Mouse (Mus musculus): ENCODE measurements around the gene Pde4d. TPM values are rescaled to one million over a fixed set of nuclear protein-coding genes. Genes with fewer than 3 reads are reported as not detected.

Pde4d gene
- polyA plus RNA-seq, 1 experiment from 2014 or later, result 29.2 TPM

DNA sequence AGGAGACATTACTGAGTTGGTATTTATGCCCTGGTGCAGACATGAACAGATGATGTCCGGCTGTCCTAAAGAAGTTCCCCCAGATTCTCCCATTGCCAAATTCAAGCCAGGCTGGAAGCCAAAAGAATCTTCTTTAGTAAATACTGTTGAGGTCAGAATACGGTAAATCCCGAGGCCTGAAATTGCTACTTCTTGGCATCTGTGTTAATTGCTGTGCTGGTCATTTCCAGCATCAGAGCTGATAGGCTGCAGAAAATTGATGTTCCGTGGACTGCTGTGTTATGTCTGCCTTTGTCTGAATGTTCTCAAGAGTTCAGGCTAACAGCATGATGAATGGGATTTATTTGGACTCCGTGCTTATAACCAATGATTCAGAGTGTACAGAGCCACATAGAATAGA lies 1127.7 kb downstream of the Pde4d start:
- Histone ChIP-seq H3K9me3 (ENCODE audit: control insufficient read depth, low read length) (no peaks in the 10 kb centered on the region), H3K9ac (ENCODE audit: low read length) (no peak overlapping the region), H3K4me3 (ENCODE audit: control insufficient read depth in 1 of 2, insufficient read depth in 1 of 2, low read depth in 1 of 2, low read length in 2 of 2) (no peak overlapping the region), H3K27me3 (ENCODE audit: control insufficient read depth, insufficient read depth, low read length) (no peaks in the 10 kb centered on the region), H3K36me3 (ENCODE audit: control insufficient read depth, insufficient read depth, low read length) (no peaks in the 10 kb centered on the region), H3K4me2 (ENCODE audit: low read length) (no peak overlapping the region), H3K4me1 (ENCODE audit: control insufficient read depth in 2 of 2, insufficient read depth in 2 of 2, low read length in 2 of 2) (0 out of 4 replicates have a peak, but pooled peaks cover 0 to 8% of the 10 kb centered on the region in 2 experiments), H3K27ac (replicated peaks in 1 of 2; ENCODE audit: control insufficient read depth in 1 of 2, insufficient read depth in 1 of 2, low read depth in 2 of 2, low read length in 2 of 2) (no peak overlapping the region)
- 78% methylated on average over 5 of the region's 5 CpGs for WGBS
- ATAC-seq (ENCODE audit: insufficient number of reproducible peaks, insufficient read depth, low FRiP score, low read depth), result no peak

DNA sequence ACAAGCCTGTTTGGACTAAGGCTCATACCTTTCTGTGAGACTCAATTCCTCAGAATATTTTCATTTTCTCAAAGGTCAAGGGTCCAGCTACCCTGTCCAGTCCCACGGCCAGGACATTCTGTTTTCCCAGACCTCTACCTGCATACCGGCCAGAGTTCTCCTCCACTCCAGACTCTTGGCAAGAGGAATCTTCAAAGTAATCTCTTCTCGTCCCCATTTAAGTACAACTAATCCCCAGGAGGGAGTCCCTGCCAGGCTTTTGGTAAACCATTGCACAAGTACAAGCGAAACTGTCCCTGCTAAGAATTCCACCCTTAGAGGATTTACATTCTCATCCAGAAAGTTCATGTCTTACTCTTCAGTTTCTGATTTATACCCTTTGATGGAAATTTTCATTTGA lies 1128.2 kb downstream of the Pde4d start:
- ATAC-seq (ENCODE audit: insufficient number of reproducible peaks, insufficient read depth, low FRiP score, low read depth), result no peak

DNA sequence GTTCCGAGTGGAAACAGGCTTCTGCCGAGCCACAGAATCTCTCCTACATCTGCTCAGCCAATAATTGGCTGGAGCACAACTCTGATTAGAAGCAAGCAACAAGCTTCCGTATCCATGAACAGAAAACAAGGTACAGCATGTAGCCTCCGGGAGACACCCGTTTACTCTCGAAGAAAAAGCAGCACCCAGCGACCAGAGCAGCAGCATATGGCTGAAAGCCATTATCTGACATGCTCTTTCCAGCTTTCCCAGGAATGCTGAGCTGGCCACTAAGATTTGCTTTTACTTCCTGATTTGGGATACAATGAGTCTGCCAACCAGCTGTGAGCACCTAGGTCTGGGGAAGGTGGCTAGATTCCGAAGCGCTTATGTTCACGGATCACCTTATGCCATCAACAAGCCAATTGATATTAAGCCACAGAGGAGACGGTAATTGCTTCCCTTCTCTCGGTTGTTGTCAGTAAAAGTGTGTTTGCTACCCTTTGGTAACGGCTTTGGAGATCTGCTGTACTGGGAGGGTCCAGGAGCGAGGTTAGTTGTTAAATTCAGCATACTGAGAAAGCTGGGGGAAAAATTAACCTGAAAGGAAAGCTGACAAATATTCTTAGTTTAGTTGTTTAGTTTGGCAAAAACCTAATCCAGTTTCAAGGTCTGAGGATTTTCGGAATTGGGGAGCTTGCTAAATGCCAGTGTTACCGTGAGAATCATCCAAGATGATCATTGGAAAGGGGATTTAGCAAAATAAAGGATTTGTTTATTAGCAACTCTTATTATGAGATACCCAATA lies 1131.7 kb downstream of the Pde4d start:
- peak overlapping the region; percentile 54 for H3K4me2 ChIP-seq (ENCODE audit: low read length)
- WGBS, result 57% methylated on average over 16 of the region's 16 CpGs
- no peak for ATAC-seq (ENCODE audit: insufficient number of reproducible peaks, insufficient read depth, low FRiP score, low read depth)

More for the DNA sequence above, 1128.2 kb downstream of the Pde4d start:
- Histone ChIP-seq H3K4me2 (ENCODE audit: low read length) (no peak overlapping the region), H3K27me3 (ENCODE audit: control insufficient read depth, insufficient read depth, low read length) (no peaks in the 10 kb centered on the region), H3K9ac (ENCODE audit: low read length) (no peak overlapping the region), H3K9me3 (ENCODE audit: control insufficient read depth, low read length) (no peaks in the 10 kb centered on the region), H3K4me3 (ENCODE audit: control insufficient read depth in 1 of 2, insufficient read depth in 1 of 2, low read depth in 1 of 2, low read length in 2 of 2) (no peak overlapping the region), H3K27ac (replicated peaks in 1 of 2; ENCODE audit: control insufficient read depth in 1 of 2, insufficient read depth in 1 of 2, low read depth in 2 of 2, low read length in 2 of 2) (no peak overlapping the region), H3K4me1 (ENCODE audit: control insufficient read depth in 2 of 2, insufficient read depth in 2 of 2, low read length in 2 of 2) (0 out of 4 replicates have a peak, but pooled peaks cover 0 to 8% of the 10 kb centered on the region in 2 experiments), H3K36me3 (ENCODE audit: control insufficient read depth, insufficient read depth, low read length) (no peaks in the 10 kb centered on the region)
- WGBS, result 55% methylated on average over 4 of the region's 4 CpGs

DNA sequence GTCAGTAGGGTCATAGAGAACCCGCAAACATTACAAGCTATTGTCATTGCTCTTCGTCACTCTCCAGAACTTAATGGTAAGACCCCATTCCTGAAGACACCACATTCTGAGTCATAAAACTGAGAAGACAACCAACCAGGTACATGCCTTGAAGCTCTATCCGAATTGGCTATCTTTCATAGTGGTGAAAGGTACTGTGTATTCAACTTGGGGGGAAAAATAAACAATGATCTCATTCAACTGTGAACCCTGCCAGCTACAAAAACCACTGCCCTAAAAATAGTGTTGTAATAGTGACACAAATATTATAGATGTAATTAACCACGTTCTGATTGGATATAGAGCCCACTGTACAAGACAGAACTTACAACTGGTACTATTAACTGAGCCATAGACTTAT lies 1140.3 kb downstream of the Pde4d start:
- no peak overlapping the region for H3K4me3 ChIP-seq (ENCODE audit: control insufficient read depth in 1 of 2, insufficient read depth in 1 of 2, low read depth in 1 of 2, low read length in 2 of 2)
- no peaks in the 10 kb centered on the region for H3K4me1 ChIP-seq (ENCODE audit: control insufficient read depth in 2 of 2, insufficient read depth in 2 of 2, low read length in 2 of 2)
- H3K9me3 ChIP-seq (ENCODE audit: control insufficient read depth, low read length), result no peaks in the 10 kb centered on the region
- no peaks in the 10 kb centered on the region for H3K27me3 ChIP-seq (ENCODE audit: control insufficient read depth, insufficient read depth, low read length)
- H3K4me2 ChIP-seq (ENCODE audit: low read length), result no peak overlapping the region
- no peak for ATAC-seq (ENCODE audit: insufficient number of reproducible peaks, insufficient read depth, low FRiP score, low read depth)
- no peak overlapping the region for H3K9ac ChIP-seq (ENCODE audit: low read length)
- H3K27ac ChIP-seq (replicated peaks in 1 of 2; ENCODE audit: control insufficient read depth in 1 of 2, insufficient read depth in 1 of 2, low read depth in 2 of 2, low read length in 2 of 2), result no peak overlapping the region
- WGBS, result 70% methylated on average over 4 of the region's 4 CpGs
- H3K36me3 ChIP-seq (ENCODE audit: control insufficient read depth, insufficient read depth, low read length), result no peaks in the 10 kb centered on the region

More for the DNA sequence above, 1131.7 kb downstream of the Pde4d start:
- Histone ChIP-seq H3K9ac (ENCODE audit: low read length) (no peak overlapping the region), H3K27me3 (ENCODE audit: control insufficient read depth, insufficient read depth, low read length) (no peaks in the 10 kb centered on the region), H3K4me3 (ENCODE audit: control insufficient read depth in 1 of 2, insufficient read depth in 1 of 2, low read depth in 1 of 2, low read length in 2 of 2) (peak overlapping the region in 1 of 2 experiments; percentile 18; a peak in 3 of 4 replicates), H3K36me3 (ENCODE audit: control insufficient read depth, insufficient read depth, low read length) (no peaks in the 10 kb centered on the region), H3K4me1 (ENCODE audit: control insufficient read depth in 2 of 2, insufficient read depth in 2 of 2, low read length in 2 of 2) (0 out of 4 replicates have a peak, but pooled peaks cover 0 to 8% of the 10 kb centered on the region in 2 experiments), H3K9me3 (ENCODE audit: control insufficient read depth, low read length) (no peaks in the 10 kb centered on the region), H3K27ac (replicated peaks in 1 of 2; ENCODE audit: control insufficient read depth in 1 of 2, insufficient read depth in 1 of 2, low read depth in 2 of 2, low read length in 2 of 2) (no peak overlapping the region)

DNA sequence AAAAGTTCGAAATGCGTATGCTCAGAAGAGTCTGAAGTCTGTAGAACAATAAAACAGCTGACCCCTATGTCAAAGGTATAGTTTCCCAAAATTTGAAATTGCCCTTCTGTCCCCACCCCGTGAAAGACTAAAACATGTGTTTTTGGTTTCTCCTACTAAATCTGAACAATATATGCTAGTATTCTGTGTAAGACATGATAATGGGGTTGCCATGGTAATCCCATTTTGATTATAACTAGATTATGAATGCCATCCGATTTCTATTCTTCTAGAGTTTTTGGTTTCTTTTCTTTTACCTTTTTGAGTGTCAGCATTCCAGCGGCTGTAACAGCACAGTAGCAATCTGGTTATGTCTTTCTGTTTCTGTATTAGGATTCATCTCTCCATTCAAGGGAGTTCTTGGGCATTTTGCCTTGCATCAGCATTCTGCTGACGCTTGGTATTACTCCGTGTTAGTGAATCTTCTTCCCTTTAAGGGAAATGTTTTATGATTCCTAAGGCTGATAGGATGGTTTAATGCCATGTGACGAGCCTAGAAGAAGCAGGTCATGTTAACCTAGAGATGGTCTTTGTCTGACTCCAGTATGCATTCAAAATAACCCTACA lies 1142.5 kb downstream of the Pde4d start:
- Histone ChIP-seq H3K27me3 (ENCODE audit: control insufficient read depth, insufficient read depth, low read length) (no peaks in the 10 kb centered on the region), H3K4me1 (ENCODE audit: control insufficient read depth in 2 of 2, insufficient read depth in 2 of 2, low read length in 2 of 2) (no peaks in the 10 kb centered on the region), H3K4me2 (ENCODE audit: low read length) (no peak overlapping the region), H3K9me3 (ENCODE audit: control insufficient read depth, low read length) (no peaks in the 10 kb centered on the region), H3K9ac (ENCODE audit: low read length) (no peak overlapping the region), H3K4me3 (ENCODE audit: control insufficient read depth in 1 of 2, insufficient read depth in 1 of 2, low read depth in 1 of 2, low read length in 2 of 2) (no peak overlapping the region), H3K27ac (replicated peaks in 1 of 2; ENCODE audit: control insufficient read depth in 1 of 2, insufficient read depth in 1 of 2, low read depth in 2 of 2, low read length in 2 of 2) (no peak overlapping the region), H3K36me3 (ENCODE audit: control insufficient read depth, insufficient read depth, low read length) (no peaks in the 10 kb centered on the region)
- WGBS, result 84% methylated on average over 8 of the region's 8 CpGs
- no peak for ATAC-seq (ENCODE audit: insufficient number of reproducible peaks, insufficient read depth, low FRiP score, low read depth)

DNA sequence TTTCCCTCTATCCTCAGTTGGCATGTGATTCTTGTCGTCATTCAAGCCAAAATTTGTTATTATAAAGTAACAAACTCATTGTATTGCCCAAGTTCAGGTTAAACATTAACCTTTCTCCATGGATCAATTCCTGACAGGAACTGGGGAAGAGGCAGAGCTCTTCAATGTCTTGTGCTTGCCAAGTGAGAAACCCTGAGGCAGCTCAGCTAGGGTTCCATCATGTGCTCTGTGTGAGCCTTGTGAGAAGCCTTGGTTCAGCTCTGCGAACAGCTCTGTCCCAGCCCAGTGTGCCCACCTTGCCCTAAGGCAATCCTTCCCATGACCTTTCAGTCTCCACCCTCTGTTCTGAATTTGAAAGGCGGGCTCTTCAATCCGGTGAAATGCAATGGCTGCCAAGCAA lies 1150.0 kb downstream of the Pde4d start:
- Histone ChIP-seq H3K36me3 (ENCODE audit: control insufficient read depth, insufficient read depth, low read length) (no peaks in the 10 kb centered on the region), H3K4me1 (ENCODE audit: control insufficient read depth in 2 of 2, insufficient read depth in 2 of 2, low read length in 2 of 2) (no peaks in the 10 kb centered on the region), H3K9ac (ENCODE audit: low read length) (no peak overlapping the region), H3K4me2 (ENCODE audit: low read length) (no peak overlapping the region), H3K9me3 (ENCODE audit: control insufficient read depth, low read length) (no peaks in the 10 kb centered on the region), H3K27me3 (ENCODE audit: control insufficient read depth, insufficient read depth, low read length) (no peaks in the 10 kb centered on the region), H3K4me3 (ENCODE audit: control insufficient read depth in 1 of 2, insufficient read depth in 1 of 2, low read depth in 1 of 2, low read length in 2 of 2) (no peak overlapping the region), H3K27ac (replicated peaks in 1 of 2; ENCODE audit: control insufficient read depth in 1 of 2, insufficient read depth in 1 of 2, low read depth in 2 of 2, low read length in 2 of 2) (no peak overlapping the region)
- no peak for ATAC-seq (ENCODE audit: insufficient number of reproducible peaks, insufficient read depth, low FRiP score, low read depth)
- WGBS, result 87% methylated on average over 4 of the region's 4 CpGs

DNA sequence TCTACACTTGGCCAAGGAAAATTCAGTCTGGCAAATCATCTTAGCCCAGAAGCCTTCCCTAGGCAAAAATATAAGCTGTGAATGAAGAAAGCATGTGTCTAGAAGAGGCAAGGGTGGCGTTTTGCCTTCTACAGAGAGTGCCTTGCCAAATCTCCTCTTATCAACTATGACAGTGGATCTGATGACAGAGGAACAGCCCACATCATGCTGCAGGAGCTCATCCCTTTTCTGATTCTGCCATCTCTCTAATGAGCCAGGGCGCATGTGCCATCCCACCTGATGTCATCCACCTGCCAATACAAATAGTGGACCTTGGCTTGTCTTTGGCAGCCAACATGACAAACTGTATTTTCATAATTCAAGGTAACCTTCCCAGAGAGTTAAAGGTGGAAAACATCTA lies 1154.3 kb downstream of the Pde4d start:
- no peaks in the 10 kb centered on the region for H3K9me3 ChIP-seq (ENCODE audit: control insufficient read depth, low read length)
- no peaks in the 10 kb centered on the region for H3K27me3 ChIP-seq (ENCODE audit: control insufficient read depth, insufficient read depth, low read length)
- H3K4me2 ChIP-seq (ENCODE audit: low read length), result no peak overlapping the region
- 73% methylated on average over 2 of the region's 2 CpGs for WGBS
- no peak overlapping the region for H3K27ac ChIP-seq (replicated peaks in 1 of 2; ENCODE audit: control insufficient read depth in 1 of 2, insufficient read depth in 1 of 2, low read depth in 2 of 2, low read length in 2 of 2)
- H3K4me3 ChIP-seq (ENCODE audit: control insufficient read depth in 1 of 2, insufficient read depth in 1 of 2, low read depth in 1 of 2, low read length in 2 of 2), result no peak overlapping the region
- no peaks in the 10 kb centered on the region for H3K36me3 ChIP-seq (ENCODE audit: control insufficient read depth, insufficient read depth, low read length)
- no peaks in the 10 kb centered on the region for H3K4me1 ChIP-seq (ENCODE audit: control insufficient read depth in 2 of 2, insufficient read depth in 2 of 2, low read length in 2 of 2)
- ATAC-seq (ENCODE audit: insufficient number of reproducible peaks, insufficient read depth, low FRiP score, low read depth), result no peak
- no peak overlapping the region for H3K9ac ChIP-seq (ENCODE audit: low read length)
